Mouse (Mus musculus) limb, embryonic 13.5 days (tissue): Measurements from ENCODE around the gene Rhoa. TPM values are rescaled to one million over a fixed set of nuclear protein-coding genes. Genes with fewer than 3 reads are reported as not detected.

Source experiments
- ATAC-seq: fragments of 200-750 bp; cut with Nextera tagmentation; 2 replicates; pipeline ENCODE4 v1.8.0; 2017; ENCODE audit warnings: low read depth, moderate number of reproducible peaks, moderate TSS enrichment; ENCODE audit not compliant: low FRiP score
- H3K27ac ChIP-seq: fragments of 300-500 bp; sonication (generic); 2 replicates; pipeline ENCODE4 v1.5.1; 2015; ENCODE audit warnings: inconsistent platforms, mild to moderate bottlenecking, moderate library complexity
- H3K27me3 ChIP-seq: fragments of 300-500 bp; sonication (generic); 2 replicates; pipeline ENCODE4 v1.6.1; 2015; ENCODE audit warnings: mild to moderate bottlenecking, inconsistent platforms
- H3K36me3 ChIP-seq: fragments of 300-500 bp; sonication (generic); 2 replicates; pipeline ENCODE4 v1.6.1; 2015; ENCODE audit warnings: inconsistent platforms, mild to moderate bottlenecking, moderate library complexity
- H3K4me1 ChIP-seq: fragments of 300-500 bp; sonication (generic); 2 replicates; pipeline ENCODE4 v1.6.1; 2015; ENCODE audit warnings: inconsistent platforms
- H3K4me2 ChIP-seq: fragments of 300-500 bp; sonication (generic); replicated peaks from 2 replicates; pipeline ENCODE4 v1.6.1; 2015; ENCODE audit warnings: inconsistent platforms, mild to moderate bottlenecking, moderate library complexity
- H3K4me3 ChIP-seq: fragments of 300-500 bp; sonication (generic); 2 replicates; pipeline ENCODE4 v1.5.1; 2015; ENCODE audit warnings: moderate library complexity, mild to moderate bottlenecking, inconsistent platforms
- H3K9ac ChIP-seq: fragments of 300-500 bp; sonication (generic); 2 replicates; pipeline ENCODE4 v1.6.1; 2015; ENCODE audit warnings: mild to moderate bottlenecking, inconsistent platforms
- H3K9me3 ChIP-seq: fragments of 300-500 bp; sonication (generic); 2 replicates; pipeline ENCODE4 v1.6.1; 2016; ENCODE audit warnings: inconsistent platforms
- WGBS: fragments of 180-500 bp; shearing (Covaris S2); methylation state at CpG from one replicate; pipeline ENCODE4 v1.1.7; 2015; 5-methylcytosine and 5-hydroxymethylcytosine counted together
- polyA plus RNA-seq: library from polyadenylated mRNA; unstranded; fragments of >200 nt; fragmentation: Nextera tagmentation; extraction: Ambion mirVana; gene quantifications from 2 replicates; pipeline ENCODE4 v1.2.1, GENCODE M21; 2015

Gene Rhoa
- polyA plus RNA-seq, 1 experiment from 2014 or later: 428 TPM

DNA sequence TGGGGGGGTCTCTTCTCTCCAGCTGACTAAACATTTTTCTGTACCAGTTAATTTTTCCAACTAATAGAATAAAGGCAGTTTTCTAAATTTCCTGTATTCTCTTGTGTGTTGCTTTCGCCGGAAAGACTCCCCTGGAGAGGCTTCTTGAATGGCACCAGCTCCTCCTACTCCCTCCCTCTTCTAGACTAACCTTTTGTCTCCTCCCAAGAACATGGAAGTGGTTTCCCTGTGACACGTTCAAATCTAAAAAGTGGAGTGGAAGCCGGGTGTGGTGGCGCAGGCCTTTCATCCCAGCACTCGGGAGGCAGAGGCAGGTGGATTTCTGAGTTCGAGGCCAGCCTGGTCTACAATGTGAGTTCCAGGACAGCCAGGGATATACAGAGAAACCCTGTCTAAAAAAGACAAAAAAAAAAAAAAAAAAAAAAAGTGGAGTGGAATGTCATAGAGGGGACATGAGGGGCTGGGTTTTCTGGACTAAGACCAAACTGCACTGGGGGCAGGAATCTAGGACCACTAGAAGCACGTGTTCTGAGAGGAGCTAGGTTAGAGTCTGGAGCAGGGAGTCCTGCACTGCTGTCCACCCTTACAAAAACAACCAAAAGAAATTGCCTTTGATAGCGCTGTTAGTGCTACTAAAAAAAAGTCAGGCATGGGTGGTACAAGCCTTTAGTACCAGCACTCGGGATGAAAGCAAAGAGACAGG, 32.1 kb downstream of the Rhoa start:
- H3K36me3 ChIP-seq: peaks cover 36% of the 10 kb centered on the region
- H3K4me2 ChIP-seq: peak overlapping the region; percentile 86
- no peaks in the 10 kb centered on the region for H3K9me3 ChIP-seq
- H3K9ac ChIP-seq: no peak overlapping the region
- no peak for ATAC-seq
- peak overlapping the region; percentile 94 for H3K27ac ChIP-seq
- H3K4me1 ChIP-seq: peaks cover 27% of the 10 kb centered on the region
- no peaks in the 10 kb centered on the region for H3K27me3 ChIP-seq
- peak overlapping the region; percentile 80 for H3K4me3 ChIP-seq
- WGBS: 75% methylated on average over 10 of the region's 10 CpGs

DNA sequence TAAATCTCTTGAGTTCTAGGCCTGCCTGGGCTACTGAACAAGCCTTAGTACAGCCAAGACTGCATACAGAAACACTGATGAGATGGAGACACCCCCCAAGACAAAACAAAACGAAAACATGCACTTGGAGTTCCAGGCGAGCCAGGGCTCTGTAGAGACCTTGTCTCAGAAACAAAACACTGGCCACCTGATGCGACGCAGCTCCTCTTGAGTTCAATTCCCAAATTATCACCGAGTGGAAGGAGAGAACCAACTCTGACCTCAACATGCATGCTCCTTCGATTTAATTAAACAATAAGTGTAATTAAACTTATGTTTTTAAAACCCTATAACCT, 32.6 kb downstream of the Rhoa start:
- peaks cover 32% of the 10 kb centered on the region for H3K36me3 ChIP-seq
- 0 out of 2 replicates have a peak, but pooled peaks have one; percentile 0 for ATAC-seq
- H3K4me3 ChIP-seq: peak overlapping the region; percentile 80
- peak overlapping the region; percentile 94 for H3K27ac ChIP-seq
- H3K27me3 ChIP-seq: no peaks in the 10 kb centered on the region
- H3K4me1 ChIP-seq: peaks cover 27% of the 10 kb centered on the region
- peak overlapping the region; percentile 93; the same call in 1 of the 2 replicates for H3K9ac ChIP-seq
- no peaks in the 10 kb centered on the region for H3K9me3 ChIP-seq
- WGBS: 24% methylated on average over 6 of the region's 6 CpGs
- H3K4me2 ChIP-seq: peak overlapping the region; percentile 86

DNA sequence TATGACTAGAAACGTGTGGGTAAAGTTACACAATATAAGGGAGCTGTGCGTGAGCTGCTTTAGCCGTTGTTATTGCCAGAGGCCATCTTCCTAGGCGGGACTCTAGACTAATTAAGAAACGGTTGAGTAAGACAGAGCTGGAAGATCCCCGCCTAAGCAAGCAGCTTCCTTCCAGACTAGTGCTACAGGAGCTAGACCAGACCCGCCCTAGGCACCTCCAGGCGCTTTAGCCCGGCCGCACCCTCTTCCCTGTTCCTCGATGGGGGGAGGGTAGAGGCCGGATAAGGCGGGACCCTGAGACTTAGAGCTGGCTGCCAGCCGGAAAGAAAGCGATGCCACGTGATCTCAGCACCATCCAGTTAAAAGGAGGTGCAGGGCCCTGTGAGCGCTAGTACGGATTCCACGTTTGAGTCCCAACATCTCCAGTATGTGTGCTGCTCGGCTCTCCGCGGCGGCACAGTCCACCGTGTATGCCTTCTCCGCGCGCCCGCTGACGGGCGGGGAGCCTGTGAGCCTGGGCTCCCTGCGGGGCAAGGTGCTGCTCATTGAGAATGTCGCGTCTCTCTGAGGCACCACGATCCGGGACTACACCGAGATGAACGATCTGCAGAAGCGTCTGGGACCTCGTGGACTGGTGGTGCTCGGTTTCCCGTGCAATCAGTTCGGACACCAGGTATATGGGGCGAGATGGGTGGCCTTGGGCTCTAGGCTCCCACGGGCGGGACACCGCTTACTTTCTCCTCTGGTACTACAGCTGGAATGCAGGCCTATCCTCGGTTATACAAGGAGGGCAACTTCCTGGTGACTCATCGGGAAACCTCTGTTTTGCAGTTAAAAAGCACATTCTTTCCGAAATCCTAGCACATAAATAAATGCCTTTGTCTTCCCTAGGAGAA, 33.2 kb downstream of the Rhoa start, which contains the start of gene Gpx1:
Gpx1 (plus strand) TSS at position 18 of the 896 bp plus-strand sequence.
- under 1% methylated on average over 49 of the region's 49 CpGs for WGBS
- H3K27me3 ChIP-seq: no peaks in the 10 kb centered on the region
- peak within 1 kb of the TSS; percentile 93 for H3K9ac ChIP-seq
- H3K27ac ChIP-seq: peak within 1 kb of the TSS; percentile 94
- peak within 1 kb of the TSS; percentile 86 for H3K4me2 ChIP-seq
- peak; percentile 96 for ATAC-seq
- H3K4me3 ChIP-seq: peak within 1 kb of the TSS; percentile 80
- H3K36me3 ChIP-seq: peaks cover 26% of the 10 kb centered on the region
- no peaks in the 10 kb centered on the region for H3K9me3 ChIP-seq
- H3K4me1 ChIP-seq: peaks cover 27% of the 10 kb centered on the region

DNA sequence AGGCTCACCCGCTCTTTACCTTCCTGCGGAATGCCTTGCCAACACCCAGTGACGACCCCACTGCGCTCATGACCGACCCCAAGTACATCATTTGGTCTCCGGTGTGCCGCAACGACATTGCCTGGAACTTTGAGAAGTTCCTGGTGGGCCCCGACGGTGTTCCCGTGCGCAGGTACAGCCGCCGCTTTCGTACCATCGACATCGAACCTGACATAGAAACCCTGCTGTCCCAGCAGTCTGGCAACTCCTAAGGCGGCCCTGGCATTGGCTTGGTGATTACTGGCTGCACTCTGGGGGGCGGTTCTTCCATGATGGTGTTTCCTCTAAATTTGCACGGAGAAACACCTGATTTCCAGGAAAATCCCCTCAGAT, 33.9 kb downstream of the Rhoa start:
- peaks cover 27% of the 10 kb centered on the region for H3K4me1 ChIP-seq
- H3K27me3 ChIP-seq: no peaks in the 10 kb centered on the region
- peaks cover 18% of the 10 kb centered on the region for H3K36me3 ChIP-seq
- peak overlapping the region; percentile 94 for H3K27ac ChIP-seq
- peak overlapping the region; percentile 86 for H3K4me2 ChIP-seq
- ATAC-seq: no peak
- peak overlapping the region; percentile 80 for H3K4me3 ChIP-seq
- 11% methylated on average over 20 of the region's 20 CpGs for WGBS
- H3K9me3 ChIP-seq: no peaks in the 10 kb centered on the region
- H3K9ac ChIP-seq: peak overlapping the region; percentile 93

DNA sequence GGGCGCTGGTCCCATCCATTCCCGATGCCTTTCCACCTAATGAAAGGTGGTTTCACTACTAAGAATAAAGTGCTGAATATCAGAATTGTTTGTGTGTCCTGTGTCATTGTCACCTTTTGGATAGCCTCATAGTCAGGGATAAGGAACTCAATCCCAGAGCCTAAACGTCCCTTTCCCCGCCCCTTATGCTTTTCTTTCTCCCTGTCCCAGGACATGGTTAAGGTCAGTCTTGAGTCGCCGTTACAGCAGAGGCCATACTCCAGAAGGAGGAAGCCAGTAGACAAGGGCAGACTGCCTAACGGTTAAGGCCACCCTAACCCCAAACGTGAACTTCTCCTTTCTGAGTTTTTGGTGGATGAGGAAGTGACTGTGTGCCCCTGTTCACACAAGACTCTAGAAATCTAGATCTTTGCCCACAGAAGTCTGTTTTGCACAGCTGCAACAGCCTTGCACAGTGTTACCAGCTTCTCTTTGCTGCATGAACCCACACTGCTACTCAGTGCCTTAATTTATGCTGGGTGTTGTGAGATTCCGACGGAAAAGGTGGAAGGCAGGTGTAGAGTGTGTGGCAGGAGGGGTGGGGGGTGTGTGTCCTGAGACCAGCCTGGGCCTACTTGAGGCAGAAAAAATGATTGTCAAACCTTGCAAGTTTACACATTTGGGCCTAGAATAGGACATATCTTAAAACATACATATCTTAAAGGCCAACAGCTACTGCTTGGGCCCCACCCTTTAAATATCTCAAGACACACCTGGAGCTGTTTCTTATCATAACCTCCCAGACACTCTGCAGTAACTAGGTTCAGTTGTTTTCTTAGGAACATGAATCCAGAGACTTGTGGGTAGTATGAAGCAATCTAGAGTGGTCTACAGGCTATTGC, 34.6 kb downstream of the Rhoa start:
- peaks cover 12% of the 10 kb centered on the region for H3K36me3 ChIP-seq
- 61% methylated on average over 10 of the region's 10 CpGs for WGBS
- H3K4me1 ChIP-seq: peaks cover 27% of the 10 kb centered on the region
- peak overlapping the region; percentile 80 for H3K4me3 ChIP-seq
- peak overlapping the region; percentile 86 for H3K4me2 ChIP-seq
- ATAC-seq: no peak
- peak overlapping the region; percentile 94; the same call in 1 of the 2 replicates for H3K27ac ChIP-seq
- H3K27me3 ChIP-seq: no peaks in the 10 kb centered on the region
- H3K9me3 ChIP-seq: no peaks in the 10 kb centered on the region
- peak overlapping the region; percentile 93 for H3K9ac ChIP-seq

DNA sequence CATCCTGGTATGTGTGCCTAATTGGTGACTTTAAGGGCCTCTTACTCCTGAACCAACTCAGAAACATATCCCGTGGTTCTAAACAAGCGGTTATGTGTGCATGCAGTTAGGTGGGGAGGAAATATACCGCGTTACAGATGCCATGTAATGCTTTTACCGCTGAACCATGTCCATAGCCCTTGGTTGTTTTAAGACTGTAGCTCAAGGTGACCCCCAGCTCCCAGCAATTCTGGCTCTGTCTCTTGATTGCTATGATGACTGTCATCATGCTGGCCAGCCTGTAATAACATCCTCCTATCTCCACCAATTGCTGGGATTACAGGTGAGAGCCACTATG, 35.2 kb downstream of the Rhoa start:
- 86% methylated on average over 5 of the region's 5 CpGs for WGBS
- Histone ChIP-seq H3K9me3 (no peaks in the 10 kb centered on the region), H3K27me3 (no peaks in the 10 kb centered on the region), H3K4me2 (peak overlapping the region; percentile 86), H3K36me3 (peaks cover 6% of the 10 kb centered on the region), H3K4me1 (peaks cover 27% of the 10 kb centered on the region), H3K4me3 (peak overlapping the region; percentile 8; the same call in 1 of the 2 replicates), H3K9ac (peak overlapping the region; percentile 93; the same call in 1 of the 2 replicates), H3K27ac (no peak overlapping the region)
- ATAC-seq: no peak

DNA sequence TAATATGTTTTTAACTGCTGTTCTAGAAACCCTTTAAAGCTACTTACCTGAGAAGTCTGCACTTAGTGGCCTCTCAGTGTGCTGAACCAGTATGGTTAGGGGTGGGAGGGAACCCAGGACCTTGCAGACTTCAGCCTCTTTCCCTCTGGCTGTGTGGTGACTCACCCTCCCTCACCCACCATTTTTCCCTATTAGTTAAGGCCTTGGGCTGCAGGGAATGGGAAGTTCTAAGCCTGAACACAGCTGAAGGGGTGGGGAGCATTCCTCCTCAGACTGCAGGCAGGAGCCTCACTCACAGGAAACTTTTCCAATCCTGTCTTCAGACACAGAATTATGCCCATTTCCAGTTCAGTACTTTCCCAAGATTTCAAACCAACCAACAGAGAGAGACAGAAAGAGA, 35.9 kb downstream of the Rhoa start:
- Histone ChIP-seq H3K9ac (no peak overlapping the region), H3K27ac (no peak overlapping the region), H3K4me2 (no peak overlapping the region; the same call in 1 of the 2 replicates), H3K9me3 (no peaks in the 10 kb centered on the region), H3K27me3 (no peaks in the 10 kb centered on the region), H3K36me3 (peaks cover 4% of the 10 kb centered on the region), H3K4me1 (peaks cover 27% of the 10 kb centered on the region), H3K4me3 (no peak overlapping the region)
- ATAC-seq: no peak

DNA sequence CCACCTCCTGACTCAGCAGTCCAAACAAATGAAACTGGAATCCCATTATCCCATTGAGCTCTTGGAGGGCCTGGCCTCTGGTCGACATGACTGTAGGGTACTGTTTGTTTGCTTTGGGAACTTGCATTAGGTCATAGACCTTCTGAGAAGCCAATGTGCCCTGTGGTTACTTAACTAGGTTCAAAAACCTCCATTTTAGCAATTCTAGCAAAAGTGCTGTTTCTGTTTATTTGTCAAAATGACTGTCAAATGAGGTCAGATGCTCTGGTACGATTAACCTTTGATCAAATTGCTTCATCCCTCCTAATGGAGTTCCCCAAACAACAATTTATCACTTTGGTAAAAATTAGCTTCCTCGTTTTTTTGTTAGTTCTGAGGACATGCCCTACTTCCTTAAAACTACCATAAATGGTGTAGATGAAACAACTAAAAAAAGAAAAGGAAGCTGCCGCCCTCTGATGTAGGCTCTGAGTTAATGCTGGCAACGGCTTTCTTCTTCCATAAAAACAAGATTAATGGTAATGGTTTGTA, 36.4 kb downstream of the Rhoa start:
- H3K9ac ChIP-seq: no peak overlapping the region
- 30% methylated on average over 5 of the region's 5 CpGs for WGBS
- H3K27ac ChIP-seq: no peak overlapping the region
- no peak overlapping the region for H3K4me3 ChIP-seq
- H3K4me2 ChIP-seq: no peak overlapping the region
- H3K9me3 ChIP-seq: no peaks in the 10 kb centered on the region
- no peak for ATAC-seq
- peaks cover 27% of the 10 kb centered on the region for H3K4me1 ChIP-seq
- peaks cover 4% of the 10 kb centered on the region for H3K36me3 ChIP-seq
- H3K27me3 ChIP-seq: no peaks in the 10 kb centered on the region

DNA sequence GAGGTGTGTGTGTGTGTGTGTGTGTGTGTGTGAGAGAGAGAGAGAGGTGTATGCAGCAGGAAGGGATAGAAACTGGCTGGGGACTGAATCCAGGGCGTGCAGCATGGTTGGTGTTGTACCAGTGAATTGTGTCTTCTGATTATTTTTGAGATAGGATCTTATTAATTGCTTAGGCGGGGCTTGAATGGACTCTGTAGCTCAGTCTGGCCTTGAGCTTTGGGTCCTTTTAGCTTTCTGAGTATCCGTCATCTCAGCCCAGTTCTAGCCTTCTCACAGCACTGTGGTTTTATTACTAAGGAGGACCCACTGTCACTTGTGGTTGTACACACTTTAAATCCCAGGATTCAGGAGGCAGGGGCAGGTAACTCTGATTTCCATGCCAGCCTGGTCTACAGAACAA, 37.4 kb downstream of the Rhoa start:
- 81% methylated on average over 3 of the region's 3 CpGs for WGBS
- Histone ChIP-seq H3K9me3 (no peaks in the 10 kb centered on the region), H3K4me3 (no peak overlapping the region), H3K9ac (no peak overlapping the region), H3K4me1 (peaks cover 25% of the 10 kb centered on the region), H3K36me3 (no peaks in the 10 kb centered on the region), H3K27ac (no peak overlapping the region), H3K4me2 (no peak overlapping the region), H3K27me3 (no peaks in the 10 kb centered on the region)
- no peak for ATAC-seq

DNA sequence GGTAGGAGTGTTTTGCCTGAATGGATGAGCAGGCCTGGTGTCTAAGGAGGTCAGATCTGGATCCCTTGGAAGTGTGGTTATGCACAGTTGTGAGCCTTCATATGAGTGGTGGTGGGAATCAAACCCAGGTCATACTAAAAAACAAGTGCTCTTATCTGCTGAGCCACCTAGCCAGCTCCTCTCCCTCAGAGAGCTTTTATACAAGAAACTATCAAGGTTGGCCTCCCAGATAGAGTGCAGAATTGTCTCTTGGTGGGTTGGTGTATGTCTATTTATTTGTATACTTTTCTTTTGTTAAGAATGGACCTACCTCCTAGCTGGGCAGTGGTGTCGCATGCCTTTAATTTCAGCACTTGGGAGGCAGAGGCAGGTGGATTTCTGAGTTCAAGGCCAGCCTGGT, 37.9 kb downstream of the Rhoa start:
- Histone ChIP-seq H3K36me3 (no peaks in the 10 kb centered on the region), H3K27ac (no peak overlapping the region), H3K4me1 (peaks cover 25% of the 10 kb centered on the region), H3K9me3 (no peaks in the 10 kb centered on the region), H3K27me3 (no peaks in the 10 kb centered on the region), H3K4me3 (no peak overlapping the region), H3K4me2 (no peak overlapping the region), H3K9ac (no peak overlapping the region)
- no peak for ATAC-seq
- 96% methylated on average over 1 of the region's 1 CpGs for WGBS

DNA sequence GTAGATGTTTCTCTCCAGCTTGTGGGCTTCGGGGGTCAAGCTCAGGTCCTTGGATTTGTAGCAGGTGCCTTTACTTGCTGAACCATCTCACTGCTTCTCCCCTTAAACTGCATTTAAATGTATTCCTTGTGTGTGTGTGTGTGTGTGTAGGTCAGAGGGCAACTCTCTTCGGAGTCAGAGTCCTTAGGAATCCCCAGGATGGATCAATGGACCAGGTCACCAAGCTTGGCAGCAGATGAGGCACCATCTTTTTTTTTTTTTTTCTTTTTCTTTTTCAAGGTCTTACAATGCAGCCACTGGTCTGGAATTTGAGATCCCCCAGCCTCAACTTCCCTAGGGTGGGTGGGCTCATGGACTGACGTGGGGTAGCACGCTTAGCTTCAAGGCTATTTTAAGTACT, 38.5 kb downstream of the Rhoa start:
- WGBS: 83% methylated on average over 4 of the region's 4 CpGs
- Histone ChIP-seq H3K36me3 (no peaks in the 10 kb centered on the region), H3K9me3 (no peaks in the 10 kb centered on the region), H3K4me2 (no peak overlapping the region), H3K27me3 (no peaks in the 10 kb centered on the region), H3K27ac (no peak overlapping the region), H3K4me3 (no peak overlapping the region), H3K9ac (no peak overlapping the region), H3K4me1 (peaks cover 30% of the 10 kb centered on the region)
- no peak for ATAC-seq
